Mouse (Mus musculus) intestine, postnatal 0 days (tissue): ENCODE data around the gene Ube4a. TPM values are rescaled to one million over a fixed set of nuclear protein-coding genes. Genes with fewer than 3 reads are reported as not detected.
"Not testable (repeated sequence)": the region's sequence is repeated elsewhere in the genome, so short reads cannot be mapped to it uniquely, and the experiment has no call there.

Experiments used
- ATAC-seq: fragments of 200-750 bp; cut with Nextera tagmentation; 2 replicates; pipeline ENCODE4 v1.8.0; 2017; ENCODE audit warnings: mild to moderate bottlenecking, moderate TSS enrichment, moderate library complexity
- H3K27ac ChIP-seq: fragments of 300-500 bp; sonication (generic); 2 replicates; pipeline ENCODE4 v1.5.1; 2014; ENCODE audit warnings: mild to moderate bottlenecking, low read depth, low read length, moderate library complexity
- H3K27me3 ChIP-seq: fragments of 300-500 bp; sonication (generic); replicated peaks from 2 replicates; pipeline ENCODE4 v1.6.1; 2014; ENCODE audit warnings: low read length, mixed read lengths; ENCODE audit not compliant: control insufficient read depth, insufficient read depth
- H3K36me3 ChIP-seq: fragments of 300-500 bp; sonication (generic); 2 replicates; pipeline ENCODE4 v1.6.1; 2014; ENCODE audit warnings: mild to moderate bottlenecking, moderate library complexity; ENCODE audit not compliant: control insufficient read depth, insufficient read depth
- H3K4me1 ChIP-seq: fragments of 300-500 bp; sonication (generic); replicated peaks from 2 replicates; pipeline ENCODE4 v1.6.1; 2014; ENCODE audit warnings: antibody characterized with exemption, low read length, mixed read lengths; ENCODE audit not compliant: control insufficient read depth, insufficient read depth
- H3K4me2 ChIP-seq: fragments of 300-500 bp; sonication (generic); replicated peaks from 2 replicates; pipeline ENCODE4 v1.6.1; 2014; ENCODE audit warnings: low read depth, mild to moderate bottlenecking, moderate library complexity
- H3K4me3 ChIP-seq: fragments of 300-500 bp; sonication (generic); 2 replicates; pipeline ENCODE4 v1.5.1; 2014; ENCODE audit warnings: low read depth, low read length
- H3K9ac ChIP-seq: fragments of 300-500 bp; sonication (generic); 2 replicates; pipeline ENCODE4 v1.6.1; 2014; ENCODE audit warnings: mild to moderate bottlenecking, low read depth, low read length
- H3K9me3 ChIP-seq: fragments of 300-500 bp; sonication (generic); 2 replicates; pipeline ENCODE4 v1.6.1; 2016; ENCODE audit warnings: mixed run types; ENCODE audit not compliant: control insufficient read depth
- CTCF ChIP-seq: sonication (generic); IDR thresholded peaks from 2 replicates; pipeline ENCODE4 v1.5.1; 2016; ENCODE audit warnings: low read depth, mild to moderate bottlenecking, control low read depth, antibody characterized with exemption, moderate library complexity
- WGBS: fragments of 180-500 bp; shearing (Covaris S2); extraction: QIAGEN DNeasy Blood & Tissue Kit; methylation state at CpG from one replicate; pipeline ENCODE4 v1.1.7; 2014; 5-methylcytosine and 5-hydroxymethylcytosine counted together
- polyA plus RNA-seq: library from polyadenylated mRNA; unstranded; fragments of >200 nt; fragmentation: Nextera tagmentation; extraction: Ambion mirVana; gene quantifications from 2 replicates; pipeline ENCODE4 v1.2.1, GENCODE M21; 2015

Gene Ube4a
- polyA plus RNA-seq, 1 experiment from 2014 or later, result 12.7 TPM

- 60% methylated on average over 1 of the region's 1 CpGs for WGBS
- no peaks in the 10 kb centered on the region for H3K9me3 ChIP-seq
- no peak for ATAC-seq
- H3K27ac ChIP-seq, result no peak overlapping the region
- no peaks in the 10 kb centered on the region for H3K36me3 ChIP-seq
- H3K4me3 ChIP-seq, result no peak overlapping the region
- H3K9ac ChIP-seq, result no peak overlapping the region
- H3K4me2 ChIP-seq, result no peak overlapping the region
- TF ChIP-seq CTCF, result peak; percentile 42
- 0 out of 2 replicates have a peak, but pooled peaks cover 9% of the 10 kb centered on the region for H3K27me3 ChIP-seq
- peaks cover 4% of the 10 kb centered on the region; the same call in 1 of the 2 replicates for H3K4me1 ChIP-seq
Observed at GRCm38 (mm10) chr9:44969450-44969849, 4.0 kb upstream of the Ube4a start.

- H3K36me3 ChIP-seq, ATAC-seq, H3K4me3 ChIP-seq, H3K9ac ChIP-seq, H3K4me1 ChIP-seq, H3K9me3 ChIP-seq, H3K27ac ChIP-seq, H3K4me2 ChIP-seq, H3K27me3 ChIP-seq: not testable (repeated sequence)
- 78% methylated on average over 5 of the region's 5 CpGs for WGBS
Observed at GRCm38 (mm10) chr9:44967763-44968162, 2.4 kb upstream of the Ube4a start.

- peak; percentile 89 for TF ChIP-seq CTCF
- ATAC-seq, result peak; percentile 44
- 21% methylated on average over 3 of the region's 3 CpGs for WGBS
Observed at GRCm38 (mm10) chr9:44966815-44967242, 1.4 kb upstream of the Ube4a start.

GRCm38 (mm10) chr9:44965833-44966466 is 550 bp upstream of the Ube4a start:
- no peak for TF ChIP-seq CTCF
- Histone ChIP-seq H3K4me3 (peak overlapping the region; percentile 77), H3K4me2 (peak overlapping the region; percentile 76), H3K27ac (peak overlapping the region; percentile 94), H3K9ac (0 out of 2 replicates have a peak overlapping the region, but pooled peaks have one; percentile 38), H3K27me3 (0 out of 2 replicates have a peak, but pooled peaks cover 4% of the 10 kb centered on the region), H3K9me3 (no peaks in the 10 kb centered on the region), H3K36me3 (peaks cover 13% of the 10 kb centered on the region), H3K4me1 (peaks cover 6% of the 10 kb centered on the region; the same call in 1 of the 2 replicates)
- WGBS, result 15% methylated on average over 10 of the region's 10 CpGs
- no peak for ATAC-seq

More at GRCm38 (mm10) chr9:44966815-44967242, 1.4 kb upstream of the Ube4a start:
- H3K27ac ChIP-seq, result no peak overlapping the region
- 0 out of 2 replicates have a peak, but pooled peaks cover 8% of the 10 kb centered on the region for H3K27me3 ChIP-seq
- peaks cover 6% of the 10 kb centered on the region; the same call in 1 of the 2 replicates for H3K4me1 ChIP-seq
- H3K36me3 ChIP-seq, result peaks cover 6% of the 10 kb centered on the region
- H3K4me2 ChIP-seq, result no peak overlapping the region
- no peak overlapping the region for H3K4me3 ChIP-seq
- no peak overlapping the region for H3K9ac ChIP-seq
- H3K9me3 ChIP-seq, result no peaks in the 10 kb centered on the region

- Histone ChIP-seq H3K27me3 (no peaks in the 10 kb centered on the region), H3K4me2 (no peak overlapping the region), H3K27ac (no peak overlapping the region), H3K9me3 (no peaks in the 10 kb centered on the region), H3K36me3 (peaks cover 83% of the 10 kb centered on the region), H3K9ac (no peak overlapping the region), H3K4me3 (no peak overlapping the region), H3K4me1 (no peaks in the 10 kb centered on the region)
- ATAC-seq, result no peak
- WGBS, result 94% methylated on average over 3 of the region's 3 CpGs
- TF ChIP-seq CTCF, result no peak
Observed at GRCm38 (mm10) chr9:44954432-44954831, 11.0 kb downstream of the Ube4a start.

GRCm38 (mm10) chr9:44947836-44948235 is 17.6 kb downstream of the Ube4a start:
- H3K36me3 ChIP-seq, result peaks cover 88% of the 10 kb centered on the region
- no peak for ATAC-seq

More at GRCm38 (mm10) chr9:44947836-44948235, 17.6 kb downstream of the Ube4a start:
- Histone ChIP-seq H3K9me3 (no peaks in the 10 kb centered on the region), H3K4me2 (no peak overlapping the region), H3K4me1 (no peaks in the 10 kb centered on the region), H3K4me3 (no peak overlapping the region), H3K9ac (no peak overlapping the region), H3K27ac (no peak overlapping the region), H3K27me3 (no peaks in the 10 kb centered on the region)
- no peak for TF ChIP-seq CTCF
- WGBS, result 51% methylated on average over 5 of the region's 5 CpGs
